Mouse (Mus musculus) cortical plate, adult 2 months (tissue): ENCODE measurements around the gene Fsd2.

Source experiments
- CTCF ChIP-seq: fragments of 200-500 bp; IDR thresholded peaks from 2 replicates; pipeline ENCODE4 v1.5.1; 2011; ENCODE audit warnings: mild to moderate bottlenecking, control low read depth, low read length; ENCODE audit not compliant: insufficient read depth; ENCODE audit errors: extremely low read depth
- POLR2A ChIP-seq: fragments of 200-500 bp; IDR thresholded peaks from 2 replicates; pipeline ENCODE4 v1.6.1; 2011; ENCODE audit warnings: mild to moderate bottlenecking, low read length, control low read depth; ENCODE audit not compliant: insufficient read depth; ENCODE audit errors: extremely low read depth

DNA sequence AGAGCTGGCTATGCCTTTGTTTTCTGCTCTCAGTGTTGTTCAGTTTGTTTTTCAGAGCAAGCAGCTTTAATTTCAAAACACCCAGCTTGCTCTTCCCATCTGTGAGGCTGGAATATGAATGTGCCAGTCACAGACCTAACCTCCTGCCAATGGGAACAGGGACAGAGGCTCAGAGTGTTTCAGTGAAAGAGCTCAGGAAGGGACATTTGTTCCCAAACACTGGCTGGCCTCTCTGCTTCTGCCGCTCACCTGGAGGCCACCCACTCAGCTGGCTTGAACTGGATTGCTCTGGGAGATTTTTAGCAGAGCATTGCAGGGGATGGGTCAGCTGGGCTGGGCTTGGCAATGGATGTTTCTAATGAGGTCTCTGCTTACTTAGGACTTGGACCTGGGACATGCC is 25.7 kb downstream of the Fsd2 start:
- TF ChIP-seq CTCF (no peak), POLR2A (no peak)
